Mouse (Mus musculus): ENCODE results near the gene Nxn. TPM values are rescaled to one million over a fixed set of nuclear protein-coding genes. Genes with fewer than 3 reads are reported as not detected.

The Nxn gene
- total and polyA plus RNA-seq, 3 experiments, result 10.0 to 19.1 (median 14.6) TPM

DNA sequence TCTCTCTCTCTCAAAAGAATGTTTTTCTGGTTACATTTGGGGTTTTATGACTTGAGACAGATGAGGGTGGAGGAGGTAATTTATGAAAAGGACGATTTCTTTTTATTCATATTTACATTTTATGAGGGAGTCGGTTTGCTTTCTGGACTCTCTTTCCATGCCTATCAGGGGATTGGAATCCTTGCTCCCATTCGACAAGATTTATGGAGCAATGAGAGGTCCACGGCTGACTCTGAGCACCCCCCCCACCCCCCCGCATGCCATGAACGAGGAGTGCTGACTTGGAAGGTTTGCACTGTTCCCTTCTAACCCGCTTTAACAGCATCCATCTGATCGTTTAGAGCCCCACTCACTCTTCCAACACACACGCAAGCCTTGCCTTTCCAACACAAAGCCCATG lies 74.1 kb downstream of the Nxn start:
- Histone ChIP-seq H3K9ac (ENCODE audit: low read depth, low read length) (no peak overlapping the region), H3K36me3 (ENCODE audit: control insufficient read depth, insufficient read depth, low read length) (no peaks in the 10 kb centered on the region), H3K4me1 (ENCODE audit: control insufficient read depth, insufficient read depth, low read length) (peaks cover 37% of the 10 kb centered on the region), H3K79me2 (replicated peaks; ENCODE audit: control insufficient read depth, insufficient read depth, low read length) (peaks cover 2% of the 10 kb centered on the region; the same call in 1 of the 2 replicates), H3K4me3 (no peak overlapping the region), H3K27ac (no peak overlapping the region), H3K27me3 (ENCODE audit: control insufficient read depth, insufficient read depth, low read length) (no peaks in the 10 kb centered on the region)
- WGBS, result 77% methylated on average over 9 of the region's 9 CpGs
- DNase-seq, result no peak
- intact Hi-C loops (cut with DNase I), result loop anchor here (5.0 kb wide), 1 partner anchor 32 kb away; no protein-coding TSS in a partner anchor
- no peak for TF ChIP-seq CTCF (IDR thresholded peaks at IDR 0.05)
- no peak for TF ChIP-seq EP300 (IDR thresholded peaks at IDR 0.05; ENCODE audit: insufficient read depth, low read depth, low read length)
- TF ChIP-seq POLR2A (IDR thresholded peaks at IDR 0.05; ENCODE audit: insufficient read depth, low read depth, low read length), result no peak

DNA sequence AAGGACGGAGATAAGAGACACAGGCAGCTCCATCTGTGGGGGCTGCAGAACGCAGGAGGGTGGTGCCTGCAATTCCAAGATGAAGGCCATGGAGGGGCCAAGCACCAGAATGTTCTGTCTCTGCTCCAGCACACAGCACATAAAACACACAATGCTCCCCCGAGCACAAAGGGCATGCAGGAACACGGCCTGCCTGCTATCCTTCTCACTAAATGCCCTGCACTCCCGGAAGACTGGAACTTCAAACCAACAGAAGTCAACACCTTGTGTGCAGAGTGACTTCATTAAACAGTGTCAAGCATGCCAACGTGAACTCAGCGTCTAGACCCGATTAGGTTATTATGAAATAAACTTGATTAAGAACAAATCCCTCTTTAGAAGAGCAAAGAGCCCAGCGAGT lies 74.7 kb downstream of the Nxn start:
- no peak for DNase-seq
- Histone ChIP-seq H3K27me3 (ENCODE audit: control insufficient read depth, insufficient read depth, low read length) (no peaks in the 10 kb centered on the region), H3K4me3 (no peak overlapping the region), H3K79me2 (replicated peaks; ENCODE audit: control insufficient read depth, insufficient read depth, low read length) (peaks cover 2% of the 10 kb centered on the region; the same call in 1 of the 2 replicates), H3K36me3 (ENCODE audit: control insufficient read depth, insufficient read depth, low read length) (no peaks in the 10 kb centered on the region), H3K27ac (no peak overlapping the region), H3K9ac (ENCODE audit: low read depth, low read length) (no peak overlapping the region), H3K4me1 (ENCODE audit: control insufficient read depth, insufficient read depth, low read length) (peaks cover 39% of the 10 kb centered on the region)
- TF ChIP-seq POLR2A (IDR thresholded peaks at IDR 0.05; ENCODE audit: insufficient read depth, low read depth, low read length) (no peak), CTCF (IDR thresholded peaks at IDR 0.05) (no peak), EP300 (IDR thresholded peaks at IDR 0.05; ENCODE audit: insufficient read depth, low read depth, low read length) (no peak)
- WGBS, result 77% methylated on average over 9 of the region's 9 CpGs
- intact Hi-C loops (cut with DNase I), result no loop called here

- H3K4me1 ChIP-seq (ENCODE audit: control insufficient read depth, insufficient read depth, low read length), result peaks cover 38% of the 10 kb centered on the region
- peak overlapping the region; percentile 58 for H3K27ac ChIP-seq
- TF ChIP-seq CTCF (IDR thresholded peaks at IDR 0.05), result no peak
- no peak for TF ChIP-seq POLR2A (IDR thresholded peaks at IDR 0.05; ENCODE audit: insufficient read depth, low read depth, low read length)
- TF ChIP-seq EP300 (IDR thresholded peaks at IDR 0.05; ENCODE audit: insufficient read depth, low read depth, low read length), result no peak
- DNase-seq, result peak; percentile 51
- intact Hi-C loops (cut with DNase I), result no loop called here
- H3K27me3 ChIP-seq (ENCODE audit: control insufficient read depth, insufficient read depth, low read length), result no peaks in the 10 kb centered on the region
- H3K79me2 ChIP-seq (replicated peaks; ENCODE audit: control insufficient read depth, insufficient read depth, low read length), result peaks cover 2% of the 10 kb centered on the region; the same call in 1 of the 2 replicates
- no peak overlapping the region for H3K4me3 ChIP-seq
- H3K9ac ChIP-seq (ENCODE audit: low read depth, low read length), result no peak overlapping the region
- no peaks in the 10 kb centered on the region for H3K36me3 ChIP-seq (ENCODE audit: control insufficient read depth, insufficient read depth, low read length)
- 52% methylated on average over 5 of the region's 5 CpGs for WGBS
Measured at GRCm38 (mm10) chr11:76322939-76323338, 76.0 kb downstream of the Nxn start.

DNA sequence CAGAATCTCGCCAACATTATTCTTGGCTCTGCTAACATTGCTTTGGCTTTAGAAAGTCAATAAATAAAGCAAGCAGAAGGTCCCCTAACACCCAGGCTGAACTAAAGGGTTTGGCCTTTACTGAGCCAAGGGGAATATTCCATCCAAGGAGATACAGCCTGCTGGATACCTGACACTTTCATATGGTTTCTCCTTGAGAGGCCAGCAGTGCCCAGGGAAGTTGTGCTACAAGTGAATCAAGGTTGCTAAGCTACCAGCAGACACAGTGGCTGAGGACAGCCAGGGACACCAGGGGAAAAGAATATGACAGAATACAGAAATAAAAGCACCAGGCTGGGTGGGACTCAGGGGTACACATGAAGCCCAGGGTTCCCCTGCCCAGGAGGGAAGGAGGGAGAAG lies 76.9 kb downstream of the Nxn start:
- intact Hi-C loops (cut with DNase I), result no loop called here
- no peaks in the 10 kb centered on the region for H3K27me3 ChIP-seq (ENCODE audit: control insufficient read depth, insufficient read depth, low read length)
- 62% methylated on average over 1 of the region's 1 CpGs for WGBS
- no peak for DNase-seq
- H3K9ac ChIP-seq (ENCODE audit: low read depth, low read length), result no peak overlapping the region
- H3K4me3 ChIP-seq, result no peak overlapping the region
- H3K4me1 ChIP-seq (ENCODE audit: control insufficient read depth, insufficient read depth, low read length), result peaks cover 31% of the 10 kb centered on the region
- H3K27ac ChIP-seq, result peak overlapping the region; percentile 52
- no peaks in the 10 kb centered on the region for H3K36me3 ChIP-seq (ENCODE audit: control insufficient read depth, insufficient read depth, low read length)
- no peak for TF ChIP-seq POLR2A (IDR thresholded peaks at IDR 0.05; ENCODE audit: insufficient read depth, low read depth, low read length)
- no peak for TF ChIP-seq CTCF (IDR thresholded peaks at IDR 0.05)
- TF ChIP-seq EP300 (IDR thresholded peaks at IDR 0.05; ENCODE audit: insufficient read depth, low read depth, low read length), result no peak
- peaks cover 2% of the 10 kb centered on the region; the same call in 1 of the 2 replicates for H3K79me2 ChIP-seq (replicated peaks; ENCODE audit: control insufficient read depth, insufficient read depth, low read length)

DNA sequence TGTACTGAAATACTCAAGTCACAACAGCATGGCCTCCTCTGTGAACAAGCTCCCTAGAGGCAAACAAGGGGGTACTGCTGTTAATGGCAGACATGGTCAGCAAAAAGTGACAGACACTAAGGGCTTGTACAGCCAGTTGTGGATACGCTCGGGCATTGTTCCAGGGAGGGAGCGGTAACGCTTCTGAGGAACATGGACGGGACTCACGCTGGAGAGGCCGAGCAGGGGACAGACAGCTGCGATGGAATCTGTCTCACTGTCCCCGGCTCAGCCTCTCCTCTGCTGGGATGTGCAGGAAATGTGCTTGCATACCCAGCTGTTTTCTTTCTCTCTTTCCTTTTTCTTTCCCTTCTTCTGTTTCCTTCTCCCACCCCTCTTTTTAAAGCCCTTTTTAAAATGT lies 78.5 kb downstream of the Nxn start:
- Histone ChIP-seq H3K9ac (ENCODE audit: low read depth, low read length) (no peak overlapping the region), H3K4me3 (no peak overlapping the region), H3K4me1 (ENCODE audit: control insufficient read depth, insufficient read depth, low read length) (peaks cover 31% of the 10 kb centered on the region), H3K27ac (peak overlapping the region; percentile 86), H3K36me3 (ENCODE audit: control insufficient read depth, insufficient read depth, low read length) (no peaks in the 10 kb centered on the region), H3K27me3 (ENCODE audit: control insufficient read depth, insufficient read depth, low read length) (no peaks in the 10 kb centered on the region), H3K79me2 (replicated peaks; ENCODE audit: control insufficient read depth, insufficient read depth, low read length) (peaks cover under 1% of the 10 kb centered on the region; the same call in 1 of the 2 replicates)
- DNase-seq, result no peak
- TF ChIP-seq CTCF (IDR thresholded peaks at IDR 0.05), result no peak
- no peak for TF ChIP-seq EP300 (IDR thresholded peaks at IDR 0.05; ENCODE audit: insufficient read depth, low read depth, low read length)
- TF ChIP-seq POLR2A (IDR thresholded peaks at IDR 0.05; ENCODE audit: insufficient read depth, low read depth, low read length), result no peak
- 77% methylated on average over 9 of the region's 9 CpGs for WGBS
- intact Hi-C loops (cut with DNase I), result no loop called here

DNA sequence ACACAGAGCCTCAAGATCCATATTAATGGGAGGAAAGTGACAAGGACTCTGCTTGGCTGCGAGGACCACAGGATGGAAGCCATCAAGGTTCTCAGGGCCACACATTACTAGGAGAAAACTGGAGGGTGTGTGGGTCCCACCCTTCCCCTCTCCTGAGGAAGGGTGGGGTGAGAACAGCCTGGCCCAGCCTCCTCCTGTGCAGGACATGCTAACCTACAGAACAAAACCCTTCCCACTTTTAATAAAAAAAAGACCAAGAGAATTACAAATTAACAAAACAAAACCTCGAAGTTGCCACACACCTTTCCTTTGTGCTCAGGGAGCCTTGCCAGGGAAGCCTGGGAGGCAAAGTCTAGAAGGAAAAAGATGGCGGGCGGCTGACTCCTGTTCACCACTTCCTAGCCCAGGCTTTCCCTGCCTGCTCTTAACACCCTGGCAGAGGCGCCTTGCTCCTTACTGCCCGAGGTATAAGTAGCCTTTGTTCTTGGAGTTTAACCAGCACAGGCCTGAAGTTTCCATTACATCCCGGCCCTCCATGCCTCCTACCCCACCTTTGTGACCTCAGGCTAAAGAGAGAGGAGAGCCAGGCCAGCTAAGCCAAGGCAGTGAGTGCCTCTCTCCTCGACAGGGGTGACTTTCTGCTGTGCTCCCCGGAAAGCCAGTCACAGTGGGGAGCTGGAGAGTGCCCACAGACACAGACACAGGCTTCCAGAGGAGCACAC lies 79.1 kb downstream of the Nxn start:
- Histone ChIP-seq H3K36me3 (ENCODE audit: control insufficient read depth, insufficient read depth, low read length) (no peaks in the 10 kb centered on the region), H3K4me1 (ENCODE audit: control insufficient read depth, insufficient read depth, low read length) (peaks cover 32% of the 10 kb centered on the region), H3K79me2 (replicated peaks; ENCODE audit: control insufficient read depth, insufficient read depth, low read length) (no peaks in the 10 kb centered on the region), H3K27ac (peak overlapping the region; percentile 86), H3K4me3 (no peak overlapping the region), H3K9ac (ENCODE audit: low read depth, low read length) (no peak overlapping the region), H3K27me3 (ENCODE audit: control insufficient read depth, insufficient read depth, low read length) (no peaks in the 10 kb centered on the region)
- TF ChIP-seq POLR2A (IDR thresholded peaks at IDR 0.05; ENCODE audit: insufficient read depth, low read depth, low read length) (no peak), EP300 (IDR thresholded peaks at IDR 0.05; ENCODE audit: insufficient read depth, low read depth, low read length) (peak; percentile 80), CTCF (IDR thresholded peaks at IDR 0.05) (no peak)
- intact Hi-C loops (cut with DNase I), result no loop called here
- DNase-seq, result peak; percentile 54 to 62
- 52% methylated on average over 9 of the region's 9 CpGs for WGBS

Data from heart, adult 2 months (tissue).